Mouse (Mus musculus): ENCODE results near the gene Spred1.

DNA sequence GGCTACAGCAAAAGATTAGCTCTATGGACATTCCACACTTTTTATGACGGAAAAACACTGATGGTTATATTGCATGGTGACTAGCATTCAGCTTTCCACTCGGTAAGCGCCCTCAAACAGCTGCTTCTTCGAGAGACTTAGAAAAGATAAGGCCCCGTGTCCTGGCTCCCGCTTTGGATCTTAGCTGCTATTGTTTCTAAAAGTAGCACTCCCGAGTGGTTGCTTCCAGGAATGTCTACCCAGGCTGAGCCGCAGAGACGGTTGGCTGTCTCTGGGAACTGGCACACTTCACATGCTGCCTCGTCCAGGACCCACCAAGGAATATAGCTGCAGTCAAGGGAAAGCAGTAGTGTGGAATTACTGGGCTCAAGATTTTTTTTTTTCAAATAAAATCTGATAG is 21.9 kb upstream of the Spred1 start:
- TF ChIP-seq GATA1 (IDR thresholded peaks at IDR 0.05; ENCODE audit: borderline replicate concordance, low read length) (no peak), FLI1 (IDR thresholded peaks at IDR 0.05; ENCODE audit: low read length) (no peak)
